Mouse (Mus musculus): ENCODE data around the gene Lrrc4c. TPM values are rescaled to one million over a fixed set of nuclear protein-coding genes. Genes with fewer than 3 reads are reported as not detected.

The Lrrc4c gene
- polyA plus RNA-seq (2012; rRNA removed): 8.8 and 17.7 TPM in 2 replicates

GRCm38 (mm10) chr2:96317387-96318299 is at the start of gene Lrrc4c:
Gene Lrrc4c (plus strand): TSS chr2:96318169.
- TF ChIP-seq CTCF (IDR thresholded peaks at IDR 0.05; ENCODE audit: borderline replicate concordance, extremely low read depth, insufficient read depth, insufficient read length): peak; percentile 11; the same call in 1 of the 2 replicates
- no peak for TF ChIP-seq POLR2A (IDR thresholded peaks at IDR 0.05; ENCODE audit: borderline replicate concordance, extremely low read depth, insufficient read depth, insufficient read length, poor library complexity, severe bottlenecking)

GRCm38 (mm10) chr2:96275061-96275460 is 42.9 kb upstream of the Lrrc4c start:
- no peak for DNase-seq (ENCODE audit: low read depth)
- TF ChIP-seq POLR2A (IDR thresholded peaks at IDR 0.05; ENCODE audit: borderline replicate concordance, extremely low read depth, insufficient read depth, insufficient read length, poor library complexity, severe bottlenecking): no peak
- TF ChIP-seq CTCF (IDR thresholded peaks at IDR 0.05; ENCODE audit: borderline replicate concordance, extremely low read depth, insufficient read depth, insufficient read length): no peak

More at GRCm38 (mm10) chr2:96317387-96318299, at the start of gene Lrrc4c:
- peak; percentile 86 for DNase-seq (ENCODE audit: low read depth)

DNA sequence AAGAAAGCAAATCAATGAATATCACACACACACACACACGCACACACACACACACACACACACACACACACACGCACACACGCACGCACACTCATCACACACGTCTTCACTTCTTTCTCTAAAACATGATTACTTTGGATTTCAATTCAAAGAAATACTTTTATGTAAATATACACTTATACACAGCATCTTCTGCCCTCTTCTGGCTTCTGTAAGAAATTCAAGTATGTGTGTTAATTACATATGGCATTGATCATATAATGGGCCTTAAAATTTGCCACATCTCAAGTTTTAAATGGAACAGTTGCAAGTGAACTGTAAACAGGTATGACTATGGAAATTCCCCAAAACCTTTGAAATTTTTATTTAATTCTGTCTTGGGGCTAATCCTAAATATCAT is 35.0 kb upstream of the Lrrc4c start:
- peak; percentile 45 for DNase-seq (ENCODE audit: low read depth)
- no peak for TF ChIP-seq POLR2A (IDR thresholded peaks at IDR 0.05; ENCODE audit: borderline replicate concordance, extremely low read depth, insufficient read depth, insufficient read length, poor library complexity, severe bottlenecking)
- TF ChIP-seq CTCF (IDR thresholded peaks at IDR 0.05; ENCODE audit: borderline replicate concordance, extremely low read depth, insufficient read depth, insufficient read length): no peak

DNA sequence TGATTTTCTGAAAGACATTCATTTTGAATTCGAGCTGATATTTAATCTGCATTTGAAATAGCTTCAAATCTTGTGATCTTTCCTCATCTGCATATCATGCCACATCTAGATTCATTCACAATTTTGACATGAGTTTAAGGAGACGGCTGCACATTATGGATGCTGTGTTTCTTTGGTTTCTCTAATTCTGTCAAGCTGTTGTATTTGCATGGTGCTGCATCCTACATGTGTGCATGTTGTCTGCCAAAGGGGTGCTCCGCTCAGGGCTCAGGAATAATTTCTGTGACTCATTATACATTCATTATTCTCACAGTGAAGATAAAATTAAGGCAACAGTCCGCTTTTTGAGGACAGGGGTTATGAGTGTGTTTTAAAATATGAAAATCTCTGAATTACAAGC is 30.5 kb upstream of the Lrrc4c start:
- TF ChIP-seq CTCF (IDR thresholded peaks at IDR 0.05; ENCODE audit: borderline replicate concordance, extremely low read depth, insufficient read depth, insufficient read length) (no peak), POLR2A (IDR thresholded peaks at IDR 0.05; ENCODE audit: borderline replicate concordance, extremely low read depth, insufficient read depth, insufficient read length, poor library complexity, severe bottlenecking) (no peak)
- peak; percentile 71 for DNase-seq (ENCODE audit: low read depth)

DNA sequence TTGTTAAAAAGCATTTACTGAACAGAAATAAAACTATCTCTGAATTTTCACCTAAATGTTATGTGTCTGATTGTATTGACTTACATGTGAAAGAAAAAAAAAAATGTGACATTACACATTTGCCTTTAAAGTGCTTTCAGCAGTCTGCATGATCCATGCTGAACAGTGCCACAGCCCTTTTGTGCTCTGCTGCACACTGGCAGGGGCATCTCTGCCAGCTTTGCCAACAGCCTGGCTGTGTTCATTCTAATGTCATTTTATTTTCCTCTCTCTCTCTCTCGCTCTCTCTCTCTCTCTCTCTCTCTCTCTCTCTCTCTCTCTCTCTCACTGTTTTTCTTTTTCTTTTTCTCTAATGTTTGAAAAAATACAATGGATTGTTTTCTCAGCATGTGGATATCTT is 27.4 kb upstream of the Lrrc4c start:
- DNase-seq (ENCODE audit: low read depth): peak; percentile 42
- TF ChIP-seq POLR2A (IDR thresholded peaks at IDR 0.05; ENCODE audit: borderline replicate concordance, extremely low read depth, insufficient read depth, insufficient read length, poor library complexity, severe bottlenecking) (no peak), CTCF (IDR thresholded peaks at IDR 0.05; ENCODE audit: borderline replicate concordance, extremely low read depth, insufficient read depth, insufficient read length) (no peak)

- TF ChIP-seq POLR2A (IDR thresholded peaks at IDR 0.05; ENCODE audit: borderline replicate concordance, extremely low read depth, insufficient read depth, insufficient read length, poor library complexity, severe bottlenecking) (no peak), CTCF (IDR thresholded peaks at IDR 0.05; ENCODE audit: borderline replicate concordance, extremely low read depth, insufficient read depth, insufficient read length) (no peak)
- DNase-seq (ENCODE audit: low read depth): no peak
Observed at GRCm38 (mm10) chr2:96315034-96315433, 2.9 kb upstream of the Lrrc4c start.

DNA sequence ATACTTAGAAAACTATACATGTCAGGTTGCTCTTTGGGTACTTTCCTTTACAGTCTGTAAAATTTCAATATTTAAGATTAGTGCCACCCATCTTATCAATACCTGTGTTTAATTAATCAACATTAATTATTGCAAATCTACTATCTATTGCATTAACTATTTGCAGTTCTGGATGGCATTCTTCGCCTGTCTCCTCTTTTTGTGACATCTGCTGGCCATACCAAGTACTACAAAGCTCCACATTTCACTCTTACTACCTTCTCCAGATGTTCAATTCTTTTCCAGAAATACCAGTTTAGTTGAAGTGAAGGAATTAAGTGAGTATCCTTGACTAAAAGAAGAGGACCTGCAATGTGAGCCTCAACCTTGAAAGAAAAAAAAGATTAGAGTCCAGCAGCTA is 1.4 kb upstream of the Lrrc4c start:
- peak; percentile 45 for DNase-seq (ENCODE audit: low read depth)
- peak; percentile 47; the same call in 1 of the 2 replicates for TF ChIP-seq CTCF (IDR thresholded peaks at IDR 0.05; ENCODE audit: borderline replicate concordance, extremely low read depth, insufficient read depth, insufficient read length)
- TF ChIP-seq POLR2A (IDR thresholded peaks at IDR 0.05; ENCODE audit: borderline replicate concordance, extremely low read depth, insufficient read depth, insufficient read length, poor library complexity, severe bottlenecking): no peak

GRCm38 (mm10) chr2:96318556-96318955 is 587 bp downstream of the Lrrc4c start:
- peak; percentile 65 for DNase-seq (ENCODE audit: low read depth)
- TF ChIP-seq CTCF (IDR thresholded peaks at IDR 0.05; ENCODE audit: borderline replicate concordance, extremely low read depth, insufficient read depth, insufficient read length) (no peak), POLR2A (IDR thresholded peaks at IDR 0.05; ENCODE audit: borderline replicate concordance, extremely low read depth, insufficient read depth, insufficient read length, poor library complexity, severe bottlenecking) (no peak)

DNA sequence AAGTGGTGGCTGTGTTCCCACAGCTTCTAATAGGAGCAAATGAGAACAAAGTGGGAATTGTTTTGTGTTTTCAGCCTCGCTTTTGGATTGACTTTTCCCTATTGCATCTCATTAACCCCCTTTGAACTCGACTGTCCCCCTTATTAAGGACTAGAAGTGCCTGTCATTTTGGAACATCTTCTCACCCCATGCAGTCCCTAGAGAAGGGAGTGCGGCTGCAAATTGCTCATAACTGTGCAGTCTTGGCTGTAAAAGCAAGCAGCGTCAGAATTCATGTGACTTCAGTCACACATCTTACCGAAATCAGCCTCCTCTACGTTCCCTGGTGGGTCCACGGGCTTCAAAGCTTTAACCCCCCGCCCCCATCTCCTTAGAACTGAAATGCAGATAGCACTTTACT is 1.2 kb downstream of the Lrrc4c start:
- TF ChIP-seq CTCF (IDR thresholded peaks at IDR 0.05; ENCODE audit: borderline replicate concordance, extremely low read depth, insufficient read depth, insufficient read length) (no peak), POLR2A (IDR thresholded peaks at IDR 0.05; ENCODE audit: borderline replicate concordance, extremely low read depth, insufficient read depth, insufficient read length, poor library complexity, severe bottlenecking) (no peak)
- peak; percentile 71 for DNase-seq (ENCODE audit: low read depth)

- TF ChIP-seq POLR2A (IDR thresholded peaks at IDR 0.05; ENCODE audit: borderline replicate concordance, extremely low read depth, insufficient read depth, insufficient read length, poor library complexity, severe bottlenecking): no peak
- TF ChIP-seq CTCF (IDR thresholded peaks at IDR 0.05; ENCODE audit: borderline replicate concordance, extremely low read depth, insufficient read depth, insufficient read length): no peak
- DNase-seq (ENCODE audit: low read depth): peak; percentile 46
Observed at GRCm38 (mm10) chr2:96319649-96320048, 1.7 kb downstream of the Lrrc4c start.

GRCm38 (mm10) chr2:96334652-96335051 is 16.7 kb downstream of the Lrrc4c start:
- TF ChIP-seq POLR2A (IDR thresholded peaks at IDR 0.05; ENCODE audit: borderline replicate concordance, extremely low read depth, insufficient read depth, insufficient read length, poor library complexity, severe bottlenecking) (no peak), CTCF (IDR thresholded peaks at IDR 0.05; ENCODE audit: borderline replicate concordance, extremely low read depth, insufficient read depth, insufficient read length) (no peak)
- DNase-seq (ENCODE audit: low read depth): peak; percentile 51

GRCm38 (mm10) chr2:96337354-96337753 is 19.4 kb downstream of the Lrrc4c start:
- DNase-seq (ENCODE audit: low read depth): peak; percentile 62
- TF ChIP-seq POLR2A (IDR thresholded peaks at IDR 0.05; ENCODE audit: borderline replicate concordance, extremely low read depth, insufficient read depth, insufficient read length, poor library complexity, severe bottlenecking): no peak
- TF ChIP-seq CTCF (IDR thresholded peaks at IDR 0.05; ENCODE audit: borderline replicate concordance, extremely low read depth, insufficient read depth, insufficient read length): peak; percentile 44; the same call in 1 of the 2 replicates
